Mouse (Mus musculus): ENCODE data around the gene Mtg1.

Gene Mtg1

GRCm38 (mm10) chr7:140188391-140189328, 51.3 kb downstream of the Mtg1 start:
- peak; percentile 57 for DNase-seq (ENCODE audit: low read depth)

DNA sequence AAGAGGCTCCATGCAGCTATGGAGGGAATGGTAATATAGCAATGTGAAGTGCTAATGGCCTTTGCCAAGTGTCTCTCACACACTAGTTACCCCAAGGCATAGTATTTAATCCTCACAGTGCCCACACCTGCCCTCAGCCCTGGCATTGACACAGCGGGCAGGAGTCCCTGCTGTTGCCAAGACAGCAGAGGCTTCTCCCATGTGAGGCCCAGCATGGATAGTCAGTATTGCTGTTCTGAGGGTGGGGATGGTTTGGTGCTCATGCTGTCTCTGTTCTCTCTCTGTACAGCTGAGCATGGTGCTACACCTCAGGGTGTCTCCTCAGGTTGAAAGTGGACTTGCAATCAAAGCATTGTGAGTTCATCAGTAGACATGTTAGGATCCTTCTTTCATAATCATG, 53.1 kb downstream of the Mtg1 start:
- no peak for DNase-seq (ENCODE audit: low read depth)

- DNase-seq (ENCODE audit: low read depth), result no peak
Measured at GRCm38 (mm10) chr7:140192445-140192844, 55.1 kb downstream of the Mtg1 start.

DNA sequence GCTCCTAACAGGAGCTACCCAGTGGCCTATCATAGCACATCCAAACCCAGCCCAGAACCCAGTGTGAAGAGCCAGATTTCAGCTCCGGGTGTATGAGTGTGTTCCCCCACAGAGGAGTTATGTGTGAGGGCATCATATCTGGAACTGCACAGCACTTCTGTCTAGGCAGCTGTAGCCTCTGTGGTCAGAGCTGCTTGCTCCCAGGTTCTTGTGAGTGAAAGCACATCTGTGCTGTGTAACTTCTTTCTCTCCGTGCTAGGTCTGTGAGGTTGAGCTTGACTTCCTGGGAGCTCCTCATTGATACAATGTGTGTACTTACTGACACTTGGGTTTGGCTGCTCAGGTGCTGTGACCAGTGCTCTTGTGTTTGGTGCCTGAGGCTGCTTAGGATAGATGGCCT, 55.5 kb downstream of the Mtg1 start:
- no peak for DNase-seq (ENCODE audit: low read depth)

- no peak for DNase-seq (ENCODE audit: low read depth)
Measured at GRCm38 (mm10) chr7:140194031-140194430, 56.7 kb downstream of the Mtg1 start.

DNA sequence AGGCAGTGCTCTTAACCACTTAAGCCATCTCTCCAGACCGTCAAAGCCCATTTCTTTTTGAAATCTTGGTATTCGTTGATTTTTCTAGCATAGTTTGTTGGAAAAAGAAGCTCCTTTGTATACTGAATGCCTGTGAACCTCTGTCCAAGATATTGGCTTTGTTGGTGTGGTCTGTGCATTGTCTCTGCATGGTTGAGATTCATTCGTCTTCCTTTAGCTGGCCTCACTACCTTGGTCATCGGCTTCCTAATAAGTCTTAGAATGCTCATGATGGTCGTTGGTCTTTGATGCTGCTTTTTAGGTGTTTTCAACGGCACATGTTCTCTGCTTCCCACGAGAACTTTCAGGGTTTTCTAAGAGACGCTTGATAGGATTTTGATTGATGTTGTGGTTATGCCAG, 58.6 kb downstream of the Mtg1 start:
- DNase-seq (ENCODE audit: low read depth), result no peak
